Mouse (Mus musculus): ENCODE data around the gene Hectd4. TPM values are rescaled to one million over a fixed set of nuclear protein-coding genes. Genes with fewer than 3 reads are reported as not detected.
"Not testable (repeated sequence)": the region's sequence is repeated elsewhere in the genome, so short reads cannot be mapped to it uniquely, and the experiment has no call there.

The Hectd4 gene
- polyA plus RNA-seq, 1 experiment from 2014 or later, result 17.1 TPM

GRCm38 (mm10) chr5:121225854-121226253, 5.8 kb downstream of the Hectd4 start:
- Histone ChIP-seq H3K9ac (ENCODE audit: low read depth, low read length) (no peak overlapping the region), H3K27ac (ENCODE audit: low read depth, low read length) (no peak overlapping the region), H3K4me3 (ENCODE audit: low read length) (no peak overlapping the region), H3K4me1 (ENCODE audit: control insufficient read depth, insufficient read depth, low read depth, low read length) (peaks cover 16% of the 10 kb centered on the region), H3K9me3 (ENCODE audit: control insufficient read depth, low read length) (no peaks in the 10 kb centered on the region), H3K27me3 (replicated peaks; ENCODE audit: control insufficient read depth, insufficient read depth, low read length) (no peaks in the 10 kb centered on the region), H3K36me3 (ENCODE audit: control insufficient read depth, insufficient read depth, low read length) (no peaks in the 10 kb centered on the region), H3K4me2 (ENCODE audit: low read length) (no peak overlapping the region)
- ATAC-seq, result no peak
- 84% methylated on average over 2 of the region's 2 CpGs for WGBS

GRCm38 (mm10) chr5:121226406-121226805, 6.4 kb downstream of the Hectd4 start:
- H3K27me3 ChIP-seq (replicated peaks; ENCODE audit: control insufficient read depth, insufficient read depth, low read length), result no peaks in the 10 kb centered on the region
- no peaks in the 10 kb centered on the region for H3K36me3 ChIP-seq (ENCODE audit: control insufficient read depth, insufficient read depth, low read length)
- peaks cover 16% of the 10 kb centered on the region for H3K4me1 ChIP-seq (ENCODE audit: control insufficient read depth, insufficient read depth, low read depth, low read length)
- H3K27ac ChIP-seq (ENCODE audit: low read depth, low read length), result no peak overlapping the region
- H3K4me2 ChIP-seq (ENCODE audit: low read length), result no peak overlapping the region
- ATAC-seq, result no peak
- no peak overlapping the region for H3K4me3 ChIP-seq (ENCODE audit: low read length)
- H3K9me3 ChIP-seq (ENCODE audit: control insufficient read depth, low read length), result no peaks in the 10 kb centered on the region
- no peak overlapping the region for H3K9ac ChIP-seq (ENCODE audit: low read depth, low read length)
- 66% methylated on average over 3 of the region's 3 CpGs for WGBS

- WGBS, result 90% methylated on average over 4 of the region's 4 CpGs
Observed at GRCm38 (mm10) chr5:121226845-121227244, 6.8 kb downstream of the Hectd4 start.

GRCm38 (mm10) chr5:121227330-121227729, 7.3 kb downstream of the Hectd4 start:
- H3K9ac ChIP-seq (ENCODE audit: low read depth, low read length); H3K27ac ChIP-seq (ENCODE audit: low read depth, low read length); H3K36me3 ChIP-seq (ENCODE audit: control insufficient read depth, insufficient read depth, low read length); H3K27me3 ChIP-seq (replicated peaks; ENCODE audit: control insufficient read depth, insufficient read depth, low read length); H3K4me3 ChIP-seq (ENCODE audit: low read length); ATAC-seq; H3K4me1 ChIP-seq (ENCODE audit: control insufficient read depth, insufficient read depth, low read depth, low read length); H3K9me3 ChIP-seq (ENCODE audit: control insufficient read depth, low read length); H3K4me2 ChIP-seq (ENCODE audit: low read length): not testable (repeated sequence)
- 89% methylated on average over 1 of the region's 1 CpGs for WGBS

More at GRCm38 (mm10) chr5:121226845-121227244, 6.8 kb downstream of the Hectd4 start:
- H3K27me3 ChIP-seq (replicated peaks; ENCODE audit: control insufficient read depth, insufficient read depth, low read length), result no peaks in the 10 kb centered on the region
- no peak overlapping the region for H3K4me2 ChIP-seq (ENCODE audit: low read length)
- no peaks in the 10 kb centered on the region for H3K36me3 ChIP-seq (ENCODE audit: control insufficient read depth, insufficient read depth, low read length)
- peaks cover 11% of the 10 kb centered on the region for H3K4me1 ChIP-seq (ENCODE audit: control insufficient read depth, insufficient read depth, low read depth, low read length)
- no peak overlapping the region for H3K4me3 ChIP-seq (ENCODE audit: low read length)
- H3K9ac ChIP-seq (ENCODE audit: low read depth, low read length), result no peak overlapping the region
- ATAC-seq, result no peak
- no peaks in the 10 kb centered on the region for H3K9me3 ChIP-seq (ENCODE audit: control insufficient read depth, low read length)
- no peak overlapping the region for H3K27ac ChIP-seq (ENCODE audit: low read depth, low read length)

- Histone ChIP-seq H3K27me3 (replicated peaks; ENCODE audit: control insufficient read depth, insufficient read depth, low read length) (no peaks in the 10 kb centered on the region), H3K27ac (ENCODE audit: low read depth, low read length) (no peak overlapping the region), H3K4me1 (ENCODE audit: control insufficient read depth, insufficient read depth, low read depth, low read length) (no peaks in the 10 kb centered on the region; the same call in 1 of the 2 replicates), H3K36me3 (ENCODE audit: control insufficient read depth, insufficient read depth, low read length) (no peaks in the 10 kb centered on the region), H3K4me2 (ENCODE audit: low read length) (no peak overlapping the region), H3K4me3 (ENCODE audit: low read length) (no peak overlapping the region), H3K9ac (ENCODE audit: low read depth, low read length) (no peak overlapping the region), H3K9me3 (ENCODE audit: control insufficient read depth, low read length) (no peaks in the 10 kb centered on the region)
- no peak for ATAC-seq
- 89% methylated on average over 2 of the region's 2 CpGs for WGBS
Observed at GRCm38 (mm10) chr5:121229182-121229581, 9.2 kb downstream of the Hectd4 start.

- H3K27me3 ChIP-seq (replicated peaks; ENCODE audit: control insufficient read depth, insufficient read depth, low read length), result no peaks in the 10 kb centered on the region
- no peak overlapping the region for H3K4me3 ChIP-seq (ENCODE audit: low read length)
- H3K4me1 ChIP-seq (ENCODE audit: control insufficient read depth, insufficient read depth, low read depth, low read length), result no peaks in the 10 kb centered on the region
- WGBS, result 89% methylated on average over 9 of the region's 9 CpGs
- H3K9ac ChIP-seq (ENCODE audit: low read depth, low read length), result no peak overlapping the region
- no peaks in the 10 kb centered on the region for H3K36me3 ChIP-seq (ENCODE audit: control insufficient read depth, insufficient read depth, low read length)
- H3K9me3 ChIP-seq (ENCODE audit: control insufficient read depth, low read length), result no peaks in the 10 kb centered on the region
- no peak overlapping the region for H3K4me2 ChIP-seq (ENCODE audit: low read length)
- no peak for ATAC-seq
- no peak overlapping the region for H3K27ac ChIP-seq (ENCODE audit: low read depth, low read length)
Observed at GRCm38 (mm10) chr5:121230811-121231210, 10.8 kb downstream of the Hectd4 start.

- Histone ChIP-seq H3K27me3 (replicated peaks; ENCODE audit: control insufficient read depth, insufficient read depth, low read length) (no peaks in the 10 kb centered on the region), H3K27ac (ENCODE audit: low read depth, low read length) (no peak overlapping the region), H3K4me2 (ENCODE audit: low read length) (no peak overlapping the region), H3K9me3 (ENCODE audit: control insufficient read depth, low read length) (no peaks in the 10 kb centered on the region), H3K9ac (ENCODE audit: low read depth, low read length) (no peak overlapping the region), H3K4me1 (ENCODE audit: control insufficient read depth, insufficient read depth, low read depth, low read length) (no peaks in the 10 kb centered on the region), H3K36me3 (ENCODE audit: control insufficient read depth, insufficient read depth, low read length) (no peaks in the 10 kb centered on the region), H3K4me3 (ENCODE audit: low read length) (no peak overlapping the region)
- 100% methylated on average over 1 of the region's 1 CpGs for WGBS
- no peak for ATAC-seq
Observed at GRCm38 (mm10) chr5:121232789-121233188, 12.8 kb downstream of the Hectd4 start.

GRCm38 (mm10) chr5:121233726-121234125, 13.7 kb downstream of the Hectd4 start:
- no peaks in the 10 kb centered on the region for H3K27me3 ChIP-seq (replicated peaks; ENCODE audit: control insufficient read depth, insufficient read depth, low read length)
- no peak for ATAC-seq

GRCm38 (mm10) chr5:121236171-121236570, 16.2 kb downstream of the Hectd4 start:
- Histone ChIP-seq H3K4me1 (ENCODE audit: control insufficient read depth, insufficient read depth, low read depth, low read length) (no peaks in the 10 kb centered on the region; the same call in 1 of the 2 replicates), H3K27ac (ENCODE audit: low read depth, low read length) (no peak overlapping the region), H3K9me3 (ENCODE audit: control insufficient read depth, low read length) (no peaks in the 10 kb centered on the region), H3K9ac (ENCODE audit: low read depth, low read length) (no peak overlapping the region), H3K4me2 (ENCODE audit: low read length) (no peak overlapping the region), H3K36me3 (ENCODE audit: control insufficient read depth, insufficient read depth, low read length) (no peaks in the 10 kb centered on the region), H3K4me3 (ENCODE audit: low read length) (no peak overlapping the region), H3K27me3 (replicated peaks; ENCODE audit: control insufficient read depth, insufficient read depth, low read length) (no peaks in the 10 kb centered on the region)
- 81% methylated on average over 5 of the region's 5 CpGs for WGBS
- ATAC-seq, result no peak

More at GRCm38 (mm10) chr5:121233726-121234125, 13.7 kb downstream of the Hectd4 start:
- H3K4me2 ChIP-seq (ENCODE audit: low read length), result no peak overlapping the region
- H3K27ac ChIP-seq (ENCODE audit: low read depth, low read length), result no peak overlapping the region
- H3K4me1 ChIP-seq (ENCODE audit: control insufficient read depth, insufficient read depth, low read depth, low read length), result no peaks in the 10 kb centered on the region
- no peaks in the 10 kb centered on the region for H3K36me3 ChIP-seq (ENCODE audit: control insufficient read depth, insufficient read depth, low read length)
- H3K9me3 ChIP-seq (ENCODE audit: control insufficient read depth, low read length), result no peaks in the 10 kb centered on the region
- no peak overlapping the region for H3K4me3 ChIP-seq (ENCODE audit: low read length)
- no peak overlapping the region for H3K9ac ChIP-seq (ENCODE audit: low read depth, low read length)
- WGBS, result 92% methylated on average over 2 of the region's 2 CpGs

GRCm38 (mm10) chr5:121238208-121238607, 18.2 kb downstream of the Hectd4 start:
- Histone ChIP-seq H3K36me3 (ENCODE audit: control insufficient read depth, insufficient read depth, low read length) (no peaks in the 10 kb centered on the region), H3K9me3 (ENCODE audit: control insufficient read depth, low read length) (no peaks in the 10 kb centered on the region), H3K27me3 (replicated peaks; ENCODE audit: control insufficient read depth, insufficient read depth, low read length) (no peaks in the 10 kb centered on the region), H3K4me3 (ENCODE audit: low read length) (no peak overlapping the region), H3K27ac (ENCODE audit: low read depth, low read length) (no peak overlapping the region), H3K4me1 (ENCODE audit: control insufficient read depth, insufficient read depth, low read depth, low read length) (no peaks in the 10 kb centered on the region; the same call in 1 of the 2 replicates), H3K9ac (ENCODE audit: low read depth, low read length) (no peak overlapping the region), H3K4me2 (ENCODE audit: low read length) (no peak overlapping the region)
- ATAC-seq, result no peak
- 69% methylated on average over 2 of the region's 2 CpGs for WGBS

Data from hindbrain, embryonic 16.5 days (tissue).